20 mouse cellular contexts compared by ENCODE assay signal in the genomic region with DNA sequence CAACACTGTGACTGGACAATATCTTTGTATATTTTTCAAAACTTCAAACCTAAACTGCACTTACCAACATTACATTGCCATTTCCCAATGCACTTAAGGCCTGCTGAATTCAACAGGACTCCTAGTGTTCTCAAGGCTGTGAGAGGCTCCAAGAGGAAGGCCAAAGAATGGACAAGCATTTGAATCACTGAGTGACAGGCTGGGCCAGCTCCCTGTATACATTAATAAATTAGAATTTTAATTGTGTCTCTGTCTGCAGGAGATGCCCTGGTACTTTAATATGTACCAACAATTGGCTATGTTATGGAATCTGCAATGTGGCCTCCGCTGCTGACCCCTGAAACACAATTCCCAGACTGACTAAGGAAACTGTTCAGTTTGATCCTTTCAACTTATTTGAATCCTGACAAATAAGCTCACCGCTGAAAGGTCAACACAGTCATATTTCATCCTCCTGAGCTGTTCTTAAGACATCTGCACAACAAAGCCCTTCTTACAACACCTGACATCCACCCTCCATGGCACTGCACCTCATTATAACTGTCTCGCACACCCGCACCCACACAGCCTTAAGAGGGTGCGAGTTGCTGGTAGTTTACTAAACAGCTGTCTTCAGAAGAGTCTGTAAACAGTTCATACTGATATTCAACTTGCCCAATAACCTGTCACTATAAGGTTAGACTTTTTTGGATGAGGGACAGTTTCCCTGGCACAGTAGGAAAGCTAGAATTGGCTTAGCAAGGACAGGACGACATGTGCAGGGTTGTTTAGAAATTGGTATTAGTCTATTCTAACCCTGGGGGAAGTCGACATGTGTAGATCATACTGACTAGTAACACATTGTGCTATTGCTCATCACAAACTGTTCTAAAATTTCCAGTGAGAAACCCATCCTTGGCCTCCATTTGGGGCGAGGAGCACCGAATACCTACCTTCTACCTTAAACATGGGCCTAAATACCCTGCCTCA.
A peak's percentile ranks its signal among the peaks of the same experiment; 100 is the strongest.
DNase-seq lines count a peak whose midpoint lies in the region; ATAC-seq and TF ChIP-seq lines count a peak whose summit lies in the region.
"Had no signal": no experiment of that assay in that cellular context is flagged by ENCODE, and none has a peak within 500 bp of the region (broad histone marks: within the 10 kb centered on the region; RNA-seq: fewer than 3 reads in every experiment).

No protein-coding gene starts in this region.

- DNase-seq in hindbrain, embryonic 11.5 days (ENCODE audit: low spot score), result peak; percentile 44
- no peak for DNase-seq in midbrain, postnatal 0 days (ENCODE audit: low spot score)
- DNase-seq in gonadal fat pad, adult 2 months (ENCODE audit: low read depth), result peak; percentile 75
- DNase-seq in urinary bladder, postnatal 10 days (ENCODE audit: low spot score), result no peak
- DNase-seq: adrenal gland, adult 8-10 months; adrenal gland, postnatal 36 days; cerebellum, adult 11 months; cerebellum, adult 8-10 months; cerebellum, postnatal 14 days; gastrocnemius, postnatal 10 days; heart, adult 2 months; heart, postnatal 14 days had no signal

- H3K27me3 ChIP-seq in hindbrain, embryonic 11.5 days (ENCODE audit: control insufficient read depth, insufficient read depth, low read length), result no peaks in the 10 kb centered on the region
- no peaks in the 10 kb centered on the region for H3K27me3 ChIP-seq in hindbrain, embryonic 16.5 days (replicated peaks; ENCODE audit: control insufficient read depth, insufficient read depth, low read length)
- H3K27me3 ChIP-seq in midbrain, embryonic 12.5 days, result no peaks in the 10 kb centered on the region
- no peaks in the 10 kb centered on the region for H3K27me3 ChIP-seq in midbrain, postnatal 0 days (ENCODE audit: insufficient read depth, low read length)
- H3K27me3 ChIP-seq: forebrain, embryonic 15.5 days; heart, embryonic 15.5 days had no signal

- no peaks in the 10 kb centered on the region for H3K36me3 ChIP-seq in hindbrain, embryonic 11.5 days (ENCODE audit: control insufficient read depth, insufficient read depth, low read length)
- H3K36me3 ChIP-seq in hindbrain, embryonic 16.5 days (ENCODE audit: control insufficient read depth, insufficient read depth, low read length), result peaks cover 4% of the 10 kb centered on the region; the same call in 1 of the 2 replicates
- H3K36me3 ChIP-seq in midbrain, embryonic 12.5 days, result peaks cover 16% of the 10 kb centered on the region
- 0 out of 2 replicates have a peak, but pooled peaks cover 6% of the 10 kb centered on the region for H3K36me3 ChIP-seq in midbrain, postnatal 0 days (ENCODE audit: insufficient read depth, low read length)

- no peak for TF ChIP-seq CTCF in midbrain, postnatal 0 days (IDR thresholded peaks at IDR 0.05)

- H3K4me1 ChIP-seq in hindbrain, embryonic 11.5 days (replicated peaks; ENCODE audit: control insufficient read depth, insufficient read depth, low read length), result peaks cover 3% of the 10 kb centered on the region; the same call in 1 of the 2 replicates
- no peaks in the 10 kb centered on the region for H3K4me1 ChIP-seq in hindbrain, embryonic 16.5 days (ENCODE audit: control insufficient read depth, insufficient read depth, low read depth, low read length)
- H3K4me1 ChIP-seq in midbrain, embryonic 12.5 days, result peaks cover 20% of the 10 kb centered on the region
- no peaks in the 10 kb centered on the region for H3K4me1 ChIP-seq in midbrain, postnatal 0 days (ENCODE audit: insufficient read depth, low read length)
- H3K4me1 ChIP-seq: heart, embryonic 15.5 days had no signal

- no peak overlapping the region for H3K4me2 ChIP-seq in hindbrain, embryonic 11.5 days (replicated peaks; ENCODE audit: low read depth, low read length)
- no peak overlapping the region for H3K4me2 ChIP-seq in hindbrain, embryonic 16.5 days (ENCODE audit: low read length)
- no peak overlapping the region for H3K4me2 ChIP-seq in midbrain, embryonic 12.5 days (replicated peaks)
- H3K4me2 ChIP-seq in midbrain, postnatal 0 days (ENCODE audit: low read depth, low read length, poor library complexity, severe bottlenecking), result no peak overlapping the region
- H3K4me2 ChIP-seq: embryonic facial prominence, embryonic 13.5 days; forebrain, embryonic 15.5 days; heart, embryonic 11.5 days; heart, embryonic 15.5 days had no signal

- no peak overlapping the region for H3K27ac ChIP-seq in hindbrain, embryonic 11.5 days (ENCODE audit: low read depth, low read length)
- no peak overlapping the region for H3K27ac ChIP-seq in hindbrain, embryonic 16.5 days (ENCODE audit: low read depth, low read length)
- H3K27ac ChIP-seq in midbrain, embryonic 12.5 days (replicated peaks), result peak overlapping the region; percentile 44
- H3K27ac ChIP-seq in midbrain, postnatal 0 days (ENCODE audit: low read depth, low read length), result no peak overlapping the region
- H3K27ac ChIP-seq: embryonic facial prominence, embryonic 13.5 days; forebrain, embryonic 15.5 days; heart, adult 2 months; heart, embryonic 15.5 days had no signal

- whole genome bisulfite sequencing in hindbrain, embryonic 11.5 days, result 56% methylated on average over 9 of the region's 9 CpGs
- 57% methylated on average over 9 of the region's 9 CpGs for WGBS in hindbrain, embryonic 16.5 days
- WGBS in midbrain, embryonic 12.5 days, result 73% methylated on average over 9 of the region's 9 CpGs
- 63% methylated on average over 9 of the region's 9 CpGs for WGBS in midbrain, postnatal 0 days

- H3K4me3 ChIP-seq in hindbrain, embryonic 11.5 days (ENCODE audit: low read depth, low read length), result no peak overlapping the region
- no peak overlapping the region for H3K4me3 ChIP-seq in hindbrain, embryonic 16.5 days (ENCODE audit: low read length)
- no peak overlapping the region for H3K4me3 ChIP-seq in midbrain, embryonic 12.5 days
- H3K4me3 ChIP-seq in midbrain, postnatal 0 days (ENCODE audit: low read depth, low read length), result no peak overlapping the region
- H3K4me3 ChIP-seq: embryonic facial prominence, embryonic 13.5 days; forebrain, embryonic 15.5 days; heart, adult 2 months; heart, embryonic 15.5 days had no signal

- peak; percentile 72 for ATAC-seq in hindbrain, embryonic 11.5 days (ENCODE audit: low FRiP score)
- no peak for ATAC-seq in hindbrain, embryonic 16.5 days
- ATAC-seq in midbrain, embryonic 12.5 days (ENCODE audit: low FRiP score, low read depth), result peak; percentile 83
- ATAC-seq in midbrain, postnatal 0 days (ENCODE audit: low FRiP score), result no peak
- ATAC-seq: forebrain, embryonic 15.5 days; inflammation-experienced regulatory T-cells, adult 6 months; intestine, postnatal 0 days had no signal

- no peak overlapping the region for H3K9ac ChIP-seq in hindbrain, embryonic 11.5 days (ENCODE audit: low read depth, low read length)
- no peak overlapping the region for H3K9ac ChIP-seq in hindbrain, embryonic 16.5 days (ENCODE audit: low read depth, low read length)
- no peak overlapping the region for H3K9ac ChIP-seq in midbrain, embryonic 12.5 days (replicated peaks)
- H3K9ac ChIP-seq in midbrain, postnatal 0 days (replicated peaks; ENCODE audit: low read length, poor library complexity, severe bottlenecking), result no peak overlapping the region
- H3K9ac ChIP-seq: embryonic facial prominence, embryonic 13.5 days; forebrain, embryonic 15.5 days; heart, embryonic 15.5 days had no signal

- H3K9me3 ChIP-seq in hindbrain, embryonic 11.5 days (ENCODE audit: control insufficient read depth, low read length), result no peaks in the 10 kb centered on the region
- H3K9me3 ChIP-seq in hindbrain, embryonic 16.5 days (ENCODE audit: control insufficient read depth, low read length), result no peaks in the 10 kb centered on the region
- no peaks in the 10 kb centered on the region for H3K9me3 ChIP-seq in midbrain, embryonic 12.5 days
- no peaks in the 10 kb centered on the region for H3K9me3 ChIP-seq in midbrain, postnatal 0 days (ENCODE audit: low read length)
- H3K9me3 ChIP-seq: embryonic facial prominence, embryonic 13.5 days; forebrain, embryonic 15.5 days; heart, embryonic 15.5 days had no signal

Comparison
In these comparisons a context has a peak if more than half of its experiments do, and no peak if none do; other contexts are left out.
1. ATAC-seq: peak in hindbrain, embryonic 11.5 days (single experiment) and midbrain, embryonic 12.5 days (single experiment); none in hindbrain, embryonic 16.5 days (single experiment) and midbrain, postnatal 0 days (single experiment).
2. DNase-seq: peak in hindbrain, embryonic 11.5 days (single experiment) and gonadal fat pad, adult 2 months (single experiment); none in midbrain, postnatal 0 days (single experiment) and urinary bladder, postnatal 10 days (single experiment).